Mouse (Mus musculus): ENCODE results near the gene Cacng1. TPM values are rescaled to one million over a fixed set of nuclear protein-coding genes. Genes with fewer than 3 reads are reported as not detected.

Cacng1 gene
- total RNA-seq (2014; fragmentation: Nextera tagmentation), result not detected in 2 replicates
- not detected in 2 replicates for total RNA-seq (2017)
- polyA plus RNA-seq (2012), result 0.04 TPM in 1 of 2 replicates, not detected in the other

DNA sequence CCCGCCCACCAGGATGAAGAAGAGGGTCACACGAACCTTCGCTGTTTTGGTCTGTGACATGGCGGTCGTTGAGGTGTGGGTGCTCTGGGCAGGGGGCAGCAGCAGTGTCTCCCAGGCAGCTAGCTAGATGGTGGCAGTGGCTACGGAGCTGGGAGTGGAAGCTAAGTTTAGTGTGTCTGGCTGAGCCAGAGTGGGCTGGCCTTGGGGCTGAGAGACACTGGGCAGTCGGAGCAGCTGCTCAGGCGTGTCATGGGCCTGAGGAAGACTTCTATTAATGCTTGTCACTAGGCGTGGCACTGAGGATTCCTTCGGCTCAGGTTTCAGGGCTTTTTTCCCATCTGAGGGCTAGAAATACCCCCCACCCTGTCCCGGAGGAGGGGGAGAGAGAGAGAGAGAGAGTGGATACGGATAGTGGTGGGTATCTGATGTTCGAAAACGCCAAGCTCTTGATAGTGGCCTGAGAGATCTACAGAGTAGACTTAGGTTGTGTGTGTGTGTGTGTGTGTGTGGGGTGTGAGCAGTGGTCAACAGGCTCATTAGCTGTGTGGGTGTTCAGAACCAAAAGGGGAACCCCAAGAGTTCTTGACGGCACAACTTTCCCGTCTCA, at the start of gene Cacng1:
Gene Cacng1 (minus strand): TSS at position 191 of the 607 bp plus-strand sequence.
- peaks cover 18% of the 10 kb centered on the region for H3K27me3 ChIP-seq (ENCODE audit: insufficient read depth, low read length)
- H3K9me3 ChIP-seq (replicated peaks), result peaks cover 5% of the 10 kb centered on the region
- TF ChIP-seq GATA1 (IDR thresholded peaks at IDR 0.05; ENCODE audit: borderline replicate concordance, low read length) (no peak), GATA2 (IDR thresholded peaks at IDR 0.05; ENCODE audit: borderline replicate concordance, low read depth, low read length) (no peak)
- H3K36me3 ChIP-seq (replicated peaks), result no peaks in the 10 kb centered on the region
- peaks cover 54% of the 10 kb centered on the region for H3K4me1 ChIP-seq (ENCODE audit: insufficient read depth, low read depth, low read length)
- no peak for ATAC-seq (ENCODE audit: extremely low read depth, insufficient number of reproducible peaks, low FRiP score, poor library complexity, severe bottlenecking)
- H3K4me3 ChIP-seq (ENCODE audit: low read depth, low read length), result no peak within 1 kb of the TSS
- no peak for DNase-seq (ENCODE audit: low spot score)

GRCm38 (mm10) chr11:107762688-107763460, 46.6 kb upstream of the Cacng1 start:
- Histone ChIP-seq H3K4me1 (ENCODE audit: insufficient read depth, low read depth, low read length) (0 out of 2 replicates have a peak, but pooled peaks cover 4% of the 10 kb centered on the region), H3K9me3 (replicated peaks) (no peaks in the 10 kb centered on the region), H3K36me3 (replicated peaks) (no peaks in the 10 kb centered on the region), H3K27me3 (ENCODE audit: insufficient read depth, low read length) (peaks cover 28% of the 10 kb centered on the region), H3K4me3 (ENCODE audit: low read depth, low read length) (no peak overlapping the region)
- TF ChIP-seq POLR2AphosphoS5 (IDR thresholded peaks at IDR 0.05; ENCODE audit: insufficient replicate concordance, low read depth, low read length) (no peak), GATA1 (IDR thresholded peaks at IDR 0.05; ENCODE audit: borderline replicate concordance, low read length) (no peak), CTCF (IDR thresholded peaks at IDR 0.05; ENCODE audit: low read depth, low read length) (no peak), GATA2 (IDR thresholded peaks at IDR 0.05; ENCODE audit: borderline replicate concordance, low read depth, low read length) (no peak), TAL1 (conservative IDR thresholded peaks at IDR 0.05; ENCODE audit: low read depth, low read length) (no peak)
- ATAC-seq (ENCODE audit: extremely low read depth, insufficient number of reproducible peaks, low FRiP score, poor library complexity, severe bottlenecking) (no peak), DNase-seq (ENCODE audit: low spot score) (no peak)

- no peak for TF ChIP-seq GATA2 (IDR thresholded peaks at IDR 0.05; ENCODE audit: borderline replicate concordance, low read depth, low read length)
- H3K9me3 ChIP-seq (replicated peaks), result no peaks in the 10 kb centered on the region
- H3K36me3 ChIP-seq (replicated peaks), result no peaks in the 10 kb centered on the region
- peaks cover 27% of the 10 kb centered on the region for H3K27me3 ChIP-seq (ENCODE audit: insufficient read depth, low read length)
- H3K4me1 ChIP-seq (ENCODE audit: insufficient read depth, low read depth, low read length), result 0 out of 2 replicates have a peak, but pooled peaks cover 4% of the 10 kb centered on the region
- ATAC-seq (ENCODE audit: extremely low read depth, insufficient number of reproducible peaks, low FRiP score, poor library complexity, severe bottlenecking) (no peak), DNase-seq (ENCODE audit: low spot score) (no peak)
- no peak overlapping the region for H3K4me3 ChIP-seq (ENCODE audit: low read depth, low read length)
Observed at GRCm38 (mm10) chr11:107761790-107762500, 45.6 kb upstream of the Cacng1 start.

GRCm38 (mm10) chr11:107760001-107760400, 43.7 kb upstream of the Cacng1 start:
- no peak for TF ChIP-seq GATA2 (IDR thresholded peaks at IDR 0.05; ENCODE audit: borderline replicate concordance, low read depth, low read length)
- TF ChIP-seq GATA1 (IDR thresholded peaks at IDR 0.05; ENCODE audit: borderline replicate concordance, low read length), result no peak
- no peak for TF ChIP-seq TAL1 (conservative IDR thresholded peaks at IDR 0.05; ENCODE audit: low read depth, low read length)
- TF ChIP-seq POLR2AphosphoS5 (IDR thresholded peaks at IDR 0.05; ENCODE audit: insufficient replicate concordance, low read depth, low read length), result no peak
- TF ChIP-seq CTCF (IDR thresholded peaks at IDR 0.05; ENCODE audit: low read depth, low read length), result no peak
- no peak overlapping the region for H3K4me3 ChIP-seq (ENCODE audit: low read depth, low read length)
- DNase-seq (ENCODE audit: low spot score) (no peak), ATAC-seq (ENCODE audit: extremely low read depth, insufficient number of reproducible peaks, low FRiP score, poor library complexity, severe bottlenecking) (no peak)
- H3K9me3 ChIP-seq (replicated peaks), result no peaks in the 10 kb centered on the region
- H3K27me3 ChIP-seq (ENCODE audit: insufficient read depth, low read length), result peaks cover 31% of the 10 kb centered on the region
- no peaks in the 10 kb centered on the region for H3K36me3 ChIP-seq (replicated peaks)
- 0 out of 2 replicates have a peak, but pooled peaks cover 4% of the 10 kb centered on the region for H3K4me1 ChIP-seq (ENCODE audit: insufficient read depth, low read depth, low read length)

GRCm38 (mm10) chr11:107759516-107759915, 43.2 kb upstream of the Cacng1 start:
- Histone ChIP-seq H3K27me3 (ENCODE audit: insufficient read depth, low read length) (peaks cover 34% of the 10 kb centered on the region), H3K36me3 (replicated peaks) (no peaks in the 10 kb centered on the region), H3K9me3 (replicated peaks) (no peaks in the 10 kb centered on the region), H3K4me1 (ENCODE audit: insufficient read depth, low read depth, low read length) (0 out of 2 replicates have a peak, but pooled peaks cover 4% of the 10 kb centered on the region), H3K4me3 (ENCODE audit: low read depth, low read length) (no peak overlapping the region)
- DNase-seq (ENCODE audit: low spot score) (no peak), ATAC-seq (ENCODE audit: extremely low read depth, insufficient number of reproducible peaks, low FRiP score, poor library complexity, severe bottlenecking) (no peak)
- TF ChIP-seq GATA1 (IDR thresholded peaks at IDR 0.05; ENCODE audit: borderline replicate concordance, low read length) (no peak), TAL1 (conservative IDR thresholded peaks at IDR 0.05; ENCODE audit: low read depth, low read length) (no peak), GATA2 (IDR thresholded peaks at IDR 0.05; ENCODE audit: borderline replicate concordance, low read depth, low read length) (no peak), CTCF (IDR thresholded peaks at IDR 0.05; ENCODE audit: low read depth, low read length) (no peak)

DNA sequence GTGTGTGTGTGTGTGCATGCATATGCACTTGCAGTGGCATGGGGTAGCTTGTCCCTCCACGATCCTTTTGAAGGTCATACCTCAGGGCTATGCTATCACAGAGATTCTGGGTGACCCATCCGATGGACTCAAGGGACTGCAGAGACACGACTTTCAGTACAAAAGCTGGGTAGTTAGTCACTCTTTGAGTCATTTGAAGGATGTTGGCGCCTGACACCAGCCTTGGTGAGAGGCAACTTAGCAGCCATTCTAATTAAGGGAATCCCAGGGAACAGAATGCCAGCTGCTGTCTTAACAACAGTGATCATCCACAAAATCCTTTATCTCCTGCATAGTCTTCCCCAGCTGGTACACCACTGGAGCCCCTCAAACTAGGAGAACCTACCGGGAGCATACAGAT, 32.8 kb upstream of the Cacng1 start:
- Histone ChIP-seq H3K36me3 (replicated peaks) (no peaks in the 10 kb centered on the region), H3K9me3 (replicated peaks) (no peaks in the 10 kb centered on the region), H3K4me3 (ENCODE audit: low read depth, low read length) (no peak overlapping the region), H3K4me1 (ENCODE audit: insufficient read depth, low read depth, low read length) (no peaks in the 10 kb centered on the region), H3K27me3 (ENCODE audit: insufficient read depth, low read length) (peaks cover 26% of the 10 kb centered on the region)
- TF ChIP-seq GATA1 (IDR thresholded peaks at IDR 0.05; ENCODE audit: borderline replicate concordance, low read length) (no peak), POLR2AphosphoS5 (IDR thresholded peaks at IDR 0.05; ENCODE audit: insufficient replicate concordance, low read depth, low read length) (no peak), TAL1 (conservative IDR thresholded peaks at IDR 0.05; ENCODE audit: low read depth, low read length) (no peak), CTCF (IDR thresholded peaks at IDR 0.05; ENCODE audit: low read depth, low read length) (no peak), GATA2 (IDR thresholded peaks at IDR 0.05; ENCODE audit: borderline replicate concordance, low read depth, low read length) (no peak)
- no peak for ATAC-seq (ENCODE audit: extremely low read depth, insufficient number of reproducible peaks, low FRiP score, poor library complexity, severe bottlenecking)
- no peak for DNase-seq (ENCODE audit: low spot score)

Measured in G1E (cell line).